Mouse (Mus musculus): ENCODE data around the gene Vmp1.

The Vmp1 gene

DNA sequence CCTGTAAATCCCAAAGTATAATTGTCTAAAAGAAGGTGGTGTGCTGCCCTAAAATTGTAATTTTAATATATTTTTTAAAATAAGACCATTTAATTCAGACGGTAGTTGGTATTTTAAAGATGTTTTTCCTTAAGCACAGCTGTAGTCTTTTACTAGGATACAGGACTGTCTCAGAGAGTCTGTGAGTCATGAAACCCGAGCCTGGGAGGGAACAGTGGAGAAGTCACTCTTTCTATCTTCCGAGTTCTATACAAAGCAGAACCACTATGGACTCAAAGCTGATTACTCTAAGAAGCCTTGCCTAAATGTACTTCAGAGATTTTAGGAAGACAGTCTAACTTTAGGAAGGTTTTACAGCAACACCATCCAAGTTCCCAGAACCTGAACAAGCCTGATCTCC is 81.5 kb downstream of the Vmp1 start:
- DNase-seq (ENCODE audit: low spot score in 2 of 2): no peak

GRCm38 (mm10) chr11:86600209-86600557 is 83.5 kb downstream of the Vmp1 start:
- no peak for DNase-seq (ENCODE audit: low spot score in 2 of 2)

DNA sequence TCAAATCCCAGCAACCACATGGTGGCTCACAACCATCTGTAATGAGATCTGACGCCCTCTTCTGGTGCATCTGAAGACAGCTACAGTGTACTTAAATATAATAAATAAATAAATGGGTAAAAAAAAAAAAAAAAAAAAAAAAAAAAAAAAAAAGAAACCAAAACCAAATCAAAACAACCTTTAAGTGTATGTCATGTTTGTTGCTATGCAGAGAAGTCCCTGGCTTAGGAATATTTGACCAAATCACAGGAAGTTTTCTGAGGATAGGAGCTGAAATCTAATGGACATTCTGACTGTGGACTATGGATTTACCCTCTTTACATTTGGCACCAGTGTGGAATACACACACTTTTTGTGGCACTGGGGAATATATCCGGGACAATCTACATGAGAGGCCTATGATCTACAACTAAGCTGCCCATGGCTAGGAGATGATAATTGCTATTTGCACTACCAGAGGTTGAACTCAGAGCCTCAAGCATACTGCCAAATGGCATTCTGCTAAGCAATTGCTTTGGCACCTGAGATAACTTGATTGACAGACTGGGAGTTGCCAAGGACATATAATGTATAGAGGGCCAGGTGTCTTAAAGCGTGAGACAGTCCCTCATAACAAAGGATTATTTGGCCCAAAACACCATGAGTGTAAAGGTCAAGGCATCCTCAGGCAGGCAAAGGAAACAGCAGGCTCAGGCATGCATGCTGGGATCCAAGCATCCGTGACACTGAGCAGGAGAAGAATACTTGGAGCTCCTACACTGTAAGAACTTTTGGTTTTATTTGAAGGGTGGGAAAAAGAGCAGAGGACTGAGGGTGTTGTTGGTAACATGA is 84.0 kb downstream of the Vmp1 start:
- DNase-seq (ENCODE audit: low spot score in 2 of 2): no peak

DNA sequence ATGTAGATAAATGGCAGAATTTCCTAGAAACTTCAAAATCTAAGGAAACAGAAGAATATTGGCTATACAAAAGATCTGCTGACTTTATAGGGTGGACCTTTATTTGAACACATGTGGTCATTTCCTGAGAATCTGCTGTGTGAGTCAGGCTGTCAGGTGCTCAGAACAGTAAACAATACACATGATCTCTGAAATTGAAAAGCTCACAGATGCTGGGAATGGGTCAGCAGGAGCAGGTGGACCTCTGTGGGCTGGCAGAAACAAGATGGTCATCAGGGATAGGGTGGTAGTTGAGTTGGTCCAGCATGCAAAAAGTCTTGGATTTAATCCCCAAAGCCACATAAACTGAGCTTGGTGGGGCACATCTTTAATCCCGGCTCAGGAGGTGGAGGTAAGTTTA is 85.1 kb downstream of the Vmp1 start:
- no peak for DNase-seq (ENCODE audit: low spot score in 2 of 2)

DNA sequence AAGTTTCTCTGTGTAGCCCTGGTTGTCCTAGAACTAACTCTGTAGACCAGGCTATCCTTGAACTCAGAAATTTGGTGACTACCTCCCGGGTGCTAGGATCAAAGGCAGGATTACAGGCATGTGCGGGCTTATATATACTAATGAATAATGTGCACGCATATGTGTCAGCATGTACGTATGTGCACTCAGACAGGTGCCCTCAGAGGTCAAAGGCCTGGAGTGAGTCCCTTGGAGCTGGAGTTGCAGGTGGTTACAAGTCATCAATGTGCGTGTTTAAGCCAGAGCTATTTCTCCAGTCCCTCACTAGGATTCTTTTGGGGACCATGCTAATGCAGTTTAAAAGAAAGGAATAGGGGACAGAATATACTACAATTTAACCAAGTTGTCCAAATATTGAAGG is 85.5 kb downstream of the Vmp1 start:
- DNase-seq (ENCODE audit: low spot score in 2 of 2): no peak

DNA sequence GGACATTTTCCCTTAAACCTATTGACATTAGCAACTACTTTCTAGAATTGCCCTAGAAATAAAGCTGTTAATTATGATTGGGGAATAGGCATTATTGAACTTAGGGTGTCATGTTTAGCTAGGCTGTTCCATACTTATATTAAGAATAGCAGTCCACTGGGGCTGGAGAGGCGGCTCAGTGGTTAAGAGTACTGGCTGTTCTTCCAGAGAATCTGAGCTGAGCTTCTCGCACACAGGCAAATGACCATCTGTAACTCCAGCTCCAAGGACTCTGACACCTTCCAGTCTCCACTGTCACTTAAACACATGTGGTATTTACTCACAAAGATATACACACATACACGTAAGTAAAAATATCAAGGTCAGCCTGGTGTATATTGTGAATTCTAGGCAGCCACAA is 86.7 kb downstream of the Vmp1 start:
- no peak for DNase-seq (ENCODE audit: low spot score in 2 of 2)

DNA sequence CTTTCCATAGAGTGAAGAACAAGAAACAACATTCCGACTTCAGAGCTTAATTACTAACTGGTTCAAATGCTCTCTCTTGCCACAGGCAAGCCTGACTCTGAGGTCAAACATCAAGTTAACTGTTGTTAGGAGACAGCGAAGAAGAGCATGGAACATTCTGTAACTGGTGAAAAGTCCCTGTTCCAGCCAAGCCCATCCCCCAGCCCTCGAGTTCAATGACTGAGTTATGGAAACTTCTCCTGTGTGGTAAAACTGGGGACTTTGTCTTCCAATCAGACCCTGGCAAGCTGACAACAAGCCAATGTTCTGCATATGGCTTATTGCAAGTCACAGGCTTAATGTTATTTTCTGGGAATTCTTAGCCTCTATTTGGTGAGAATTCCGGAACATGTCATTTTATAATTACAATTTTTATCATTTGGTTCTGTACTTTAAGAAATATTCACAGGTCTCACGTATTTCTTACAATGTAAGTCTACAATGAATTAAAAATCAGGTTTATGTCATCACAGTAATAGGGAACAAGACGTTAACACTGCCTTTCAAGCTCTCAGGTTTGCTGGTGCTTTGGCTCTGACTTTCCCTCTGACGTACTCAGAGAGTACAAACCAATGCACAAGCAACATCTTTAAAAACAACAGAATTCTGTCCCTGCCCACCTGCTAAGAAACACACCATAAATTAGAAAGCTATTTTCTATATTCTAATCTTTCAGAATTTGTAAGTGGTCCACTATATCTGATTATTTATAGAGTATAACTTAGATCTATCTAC is 87.3 kb downstream of the Vmp1 start:
- no peak for DNase-seq (ENCODE audit: low spot score in 2 of 2)

GRCm38 (mm10) chr11:86595366-86595765 is 88.3 kb downstream of the Vmp1 start:
- DNase-seq (ENCODE audit: low spot score in 2 of 2): no peak

- no peak for DNase-seq (ENCODE audit: low spot score in 2 of 2)
These were observed 89.3 kb downstream of the Vmp1 start for GRCm38 (mm10) chr11:86594188-86594876.

- DNase-seq (ENCODE audit: low spot score in 2 of 2): no peak
These were observed 90.2 kb downstream of the Vmp1 start for GRCm38 (mm10) chr11:86593443-86593842.

DNA sequence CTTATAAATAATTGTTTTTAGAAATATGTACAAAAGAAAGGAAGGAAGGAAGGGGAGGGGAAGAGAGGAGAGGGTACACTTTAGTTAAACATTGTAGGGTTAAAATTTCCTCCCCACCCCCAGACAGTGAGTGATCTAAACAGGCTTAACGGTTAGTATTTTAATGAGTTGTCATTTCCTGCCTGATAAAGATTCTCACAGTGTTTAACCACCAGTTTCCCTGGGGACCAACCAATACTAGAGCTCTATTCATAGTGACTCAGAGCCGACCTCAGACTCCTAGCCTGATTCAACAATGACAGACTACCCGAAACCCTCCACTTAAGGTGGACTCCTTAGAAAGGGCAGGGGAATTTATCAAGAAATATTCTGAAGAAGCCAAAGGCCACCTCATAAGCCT is 90.6 kb downstream of the Vmp1 start:
- DNase-seq (ENCODE audit: low spot score in 2 of 2): no peak

- no peak for DNase-seq (ENCODE audit: low spot score in 2 of 2)
These were observed 91.6 kb downstream of the Vmp1 start for GRCm38 (mm10) chr11:86591931-86592616.

- DNase-seq (ENCODE audit: low spot score in 2 of 2): no peak
These were observed 92.3 kb downstream of the Vmp1 start for GRCm38 (mm10) chr11:86591301-86591845.

- DNase-seq (ENCODE audit: low spot score in 2 of 2): peak; percentile 28 to 54
These were observed 93.1 kb downstream of the Vmp1 start for GRCm38 (mm10) chr11:86590579-86590978.

DNA sequence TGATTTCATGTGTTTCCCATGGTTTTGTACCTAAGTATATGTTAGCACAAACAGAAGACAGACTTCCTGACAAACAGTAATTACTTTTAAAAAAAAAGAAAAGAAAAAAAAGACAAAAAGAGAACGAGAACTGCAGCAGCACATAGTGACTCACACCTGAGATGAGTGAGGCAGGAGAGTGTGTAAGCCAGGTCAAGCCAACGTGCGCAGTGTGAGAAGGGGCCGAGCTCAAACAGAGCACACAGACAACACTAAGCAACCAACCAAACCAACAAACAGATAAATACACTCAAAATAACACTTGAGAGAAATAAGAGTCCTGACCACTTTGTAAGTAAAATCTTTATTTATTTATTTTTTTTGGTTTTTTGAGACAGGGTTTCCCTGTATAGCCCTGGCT is 93.6 kb downstream of the Vmp1 start:
- DNase-seq (ENCODE audit: low spot score in 2 of 2): no peak

DNA sequence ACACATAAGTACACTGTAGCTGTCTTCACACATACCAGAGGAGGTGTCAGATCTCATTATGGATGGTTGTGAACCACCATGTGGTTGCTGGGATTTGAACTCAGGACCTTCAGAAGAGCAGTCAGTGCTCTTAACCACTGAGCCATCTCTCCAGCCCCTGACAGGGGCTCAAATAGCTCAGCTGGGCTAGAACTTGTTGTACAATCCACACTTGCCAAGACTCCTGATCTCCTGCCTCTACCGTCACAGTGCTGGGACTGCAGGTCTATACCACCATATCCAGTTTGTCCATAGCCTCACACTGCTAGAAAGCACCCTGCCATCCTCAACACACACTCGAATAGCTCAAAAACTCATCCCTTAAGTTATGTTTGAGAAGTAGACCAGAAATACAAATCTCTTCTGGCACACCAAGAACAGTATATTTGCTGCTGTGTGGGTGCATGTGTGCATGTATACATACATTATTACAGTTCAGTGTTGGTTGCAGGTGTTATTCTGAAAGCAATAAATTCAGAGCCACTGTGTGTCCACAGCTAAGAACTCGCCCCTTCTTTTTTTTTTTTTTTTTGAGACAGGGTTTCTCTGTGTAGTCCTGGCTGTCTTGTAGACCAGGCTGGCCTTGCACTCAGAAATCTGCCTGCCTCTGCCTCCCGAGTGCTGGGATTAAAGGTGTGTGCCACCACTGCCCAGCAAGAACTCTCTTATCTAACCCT is 94.9 kb downstream of the Vmp1 start:
- DNase-seq (ENCODE audit: low spot score in 2 of 2): no peak

- DNase-seq (ENCODE audit: low spot score in 2 of 2): no peak
These were observed 95.8 kb downstream of the Vmp1 start for GRCm38 (mm10) chr11:86587830-86588229.

- no peak for DNase-seq (ENCODE audit: low spot score in 2 of 2)
These were observed 96.5 kb downstream of the Vmp1 start for GRCm38 (mm10) chr11:86586868-86587792.

GRCm38 (mm10) chr11:86586177-86586867 is 97.3 kb downstream of the Vmp1 start:
- no peak for DNase-seq (ENCODE audit: low spot score in 2 of 2)
